In the genomic region with DNA sequence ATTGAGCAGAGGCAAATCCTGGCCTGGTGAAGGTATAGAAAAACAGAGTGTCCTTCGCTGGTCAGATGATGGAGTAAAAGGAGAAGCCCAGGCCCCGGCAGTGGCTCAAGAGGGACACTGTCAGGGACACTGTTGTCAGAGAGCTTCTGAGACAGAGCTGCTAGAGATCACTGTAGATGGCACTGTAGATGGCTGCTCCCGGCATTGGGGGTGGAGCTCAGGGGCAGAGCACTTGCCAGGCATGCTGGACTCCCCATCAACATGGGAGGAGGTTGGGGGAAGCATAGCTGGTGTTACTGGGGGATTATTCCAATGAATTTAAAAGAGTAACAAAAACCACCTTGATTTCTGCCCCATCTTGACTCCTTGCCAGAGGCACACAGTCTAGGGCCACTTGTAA, we compare ENCODE assay signal across 20 mouse cellular contexts. TPM values are rescaled to one million over a fixed set of nuclear protein-coding genes. Genes with fewer than 3 reads are reported as not detected.
DNase-seq lines count a peak whose midpoint lies in the region; ATAC-seq lines count a peak whose summit lies in the region.
"Had no signal": no experiment of that assay in that cellular context is flagged by ENCODE, and none has a peak within 500 bp of the region (broad histone marks: within the 10 kb centered on the region; RNA-seq: fewer than 3 reads in every experiment).

No protein-coding gene starts in this region.

- peak overlapping the region; percentile 89; the same call in 1 of the 2 replicates for H3K27ac ChIP-seq in heart, embryonic 10.5 days
- H3K27ac ChIP-seq: embryonic facial prominence, embryonic 13.5 days; forebrain, embryonic 15.5 days; hindbrain, embryonic 12.5 days; midbrain, embryonic 15.5 days had no signal

- peaks cover 51% of the 10 kb centered on the region for H3K36me3 ChIP-seq in heart, embryonic 10.5 days
- H3K36me3 ChIP-seq in megakaryocyte, embryonic 14.5 days (replicated peaks; ENCODE audit: low read length) = peaks cover 78% of the 10 kb centered on the region
- H3K36me3 ChIP-seq: forebrain, embryonic 15.5 days; liver, embryonic 15.5 days; midbrain, embryonic 15.5 days had no signal

- peaks cover 64% of the 10 kb centered on the region for H3K4me1 ChIP-seq in heart, embryonic 10.5 days
- H3K4me1 ChIP-seq in megakaryocyte, embryonic 14.5 days = peaks cover 98% of the 10 kb centered on the region
- H3K4me1 ChIP-seq: midbrain, embryonic 15.5 days had no signal

- ATAC-seq in cerebellum, adult (ENCODE audit: insufficient number of reproducible peaks, low FRiP score, low TSS enrichment) = no peak
- no peak for ATAC-seq in megakaryocyte, adult 5-6 weeks (ENCODE audit: poor library complexity, severe bottlenecking)
- ATAC-seq: activated CD4-positive, CD25-positive, alpha-beta regulatory T cell, adult 4 months; CD4-positive, CD25-positive, alpha-beta regulatory T cell, adult 4 months; forebrain, embryonic 15.5 days; midbrain, embryonic 15.5 days had no signal

- DNase-seq in cerebellum, adult 18-20 months = peak; percentile 49 to 62
- DNase-seq in heart, embryonic 10.5 days (ENCODE audit: low spot score) = no peak
- DNase-seq in heart, postnatal 36 days = no peak
- no peak for DNase-seq in embryo, embryonic 10.5 days (ENCODE audit: low spot score)
- DNase-seq: adrenal gland, postnatal 10 days; kidney, adult 18-20 months; layer of hippocampus, postnatal 36 days; thymus, postnatal 14 days had no signal

- intact Hi-C loops in heart, postnatal 36 days (cut with DNase I) = loop anchor here (2.0 kb wide), 1 partner anchor 14 kb away; no protein-coding TSS in a partner anchor

- no peaks in the 10 kb centered on the region for H3K9me3 ChIP-seq in heart, embryonic 10.5 days
- no peaks in the 10 kb centered on the region for H3K9me3 ChIP-seq in megakaryocyte, embryonic 14.5 days
- H3K9me3 ChIP-seq: embryonic facial prominence, embryonic 13.5 days; forebrain, embryonic 15.5 days; hindbrain, embryonic 12.5 days; limb, embryonic 15.5 days; liver, embryonic 15.5 days; midbrain, embryonic 15.5 days had no signal

- H3K27me3 ChIP-seq in heart, embryonic 10.5 days (ENCODE audit: insufficient read depth, poor library complexity, severe bottlenecking) = no peaks in the 10 kb centered on the region
- H3K27me3 ChIP-seq in megakaryocyte, embryonic 14.5 days (replicated peaks) = no peaks in the 10 kb centered on the region
- H3K27me3 ChIP-seq: embryonic facial prominence, embryonic 13.5 days; forebrain, embryonic 15.5 days; hindbrain, embryonic 12.5 days; limb, embryonic 15.5 days; liver, embryonic 15.5 days; midbrain, embryonic 15.5 days had no signal

- no peak overlapping the region for H3K4me3 ChIP-seq in heart, embryonic 10.5 days
- peak overlapping the region; percentile 25 for H3K4me3 ChIP-seq in megakaryocyte, embryonic 14.5 days (replicated peaks)
- H3K4me3 ChIP-seq: embryonic facial prominence, embryonic 13.5 days; forebrain, embryonic 15.5 days; hindbrain, embryonic 12.5 days; limb, embryonic 15.5 days; liver, embryonic 15.5 days; midbrain, embryonic 15.5 days; myocyte had no signal

- WGBS in heart, embryonic 10.5 days = 54% methylated on average over 3 of the region's 3 CpGs

RNA-seq across cellular contexts. Expression of a gene that starts 51.4 kb away (rescaled TPM):
- 148 and 154 TPM in 2 replicates for polyA plus RNA-seq in heart, embryonic 10.5 days (2016; fragmentation: Nextera tagmentation; extraction: Ambion mirVana)
- 10 to 100 TPM; 71.7 to 75.8 TPM for total RNA-seq in heart, postnatal 36 days (2021)
- polyA plus RNA-seq in megakaryocyte, embryonic 14.5 days (2012; ENCODE audit: insufficient read depth, low replicate concordance) = 27.5 and 30.1 TPM in 2 replicates
- total RNA-seq in megakaryocyte, adult 5-6 weeks (2015) = 3.5 and 5.5 TPM in 2 replicates
- 5.3 and 13.8 TPM in 2 replicates for total RNA-seq in megakaryocyte, adult 5-6 weeks (2017)

Comparison
In these comparisons a context has a peak if more than half of its experiments do, and no peak if none do; other contexts are left out.
1. DNase-seq: peak in cerebellum, adult 18-20 months (2 of 2); none in heart, embryonic 10.5 days (single experiment), heart, postnatal 36 days (0 of 2) and embryo, embryonic 10.5 days (single experiment).
2. RNA of a gene that starts 51.4 kb away (total RNA-seq): 71.7 to 75.8 TPM in heart, postnatal 36 days; 3.5 to 13.8 TPM in megakaryocyte, adult 5-6 weeks; every median in the first group is over 4 times any median in the second.